Mouse (Mus musculus) forebrain, embryonic 13.5 days (tissue): Measurements from ENCODE around the gene Gm28230. TPM values are rescaled to one million over a fixed set of nuclear protein-coding genes. Genes with fewer than 3 reads are reported as not detected.
A peak's percentile ranks its signal among the peaks of the same experiment; 100 is the strongest.

Source experiments
- microRNA counts: library from miRNA; unstranded; fragments of <30 nt; microRNA quantifications from one replicate; lab custom pipeline; 2016
- microRNA-seq: library from miRNA; unstranded; fragments of <30 nt; microRNA quantifications from one replicate; pipeline ENCODE4, GENCODE M21; 2016
- polyA plus RNA-seq: library from polyadenylated mRNA; unstranded; fragments of >200 nt; fragmentation: Nextera tagmentation; extraction: Ambion mirVana; gene quantifications from 2 replicates; pipeline ENCODE4 v1.2.1, GENCODE M21; 2015

Gm28230 gene
- polyA plus RNA-seq, 1 experiment from 2014 or later = not detected

MicroRNA genes within 50 kb of the gene (microRNA counts, 519-probe panel; counts per million panel counts)
- 177 counts per million, percentile 53 among the panel's probes with 10 or more counts for microRNA mmu-miR-10b (lab: Ali Mortazavi, UCI)

Small RNA genes lying within 50 kb of the gene (microRNA-seq; reads per million reads assigned to microRNA genes)
- gene Gm44463 (not detected), gene Mir10b (97.7 reads per million, percentile 50 among the genes with 10 or more reads in this experiment)

Other genes starting within 250 kb of the Gm28230 start
- gene Lnpk, start 147.3 kb upstream of the Gm28230 start, polyA plus RNA-seq = 50.3 and 54.0 TPM in 2 replicates
- not detected in 2 replicates for gene Evx2, start 67.2 kb upstream of the Gm28230 start, polyA plus RNA-seq
- not detected in 2 replicates for gene Hoxd13, start 58.4 kb upstream of the Gm28230 start, polyA plus RNA-seq
- gene Hoxd12, start 51.7 kb upstream of the Gm28230 start, polyA plus RNA-seq = not detected in 2 replicates
- gene Hoxd11, start 47.2 kb upstream of the Gm28230 start, polyA plus RNA-seq = not detected in 2 replicates
- gene Hoxd10, start 34.8 kb upstream of the Gm28230 start, polyA plus RNA-seq = not detected in 2 replicates
- gene Hoxd9, start 29.0 kb upstream of the Gm28230 start, polyA plus RNA-seq = not detected in 2 replicates
- not detected in 2 replicates for gene Hoxd8, start 22.1 kb upstream of the Gm28230 start, polyA plus RNA-seq
- not detected in 2 replicates for gene Hoxd3, start 14.8 kb upstream of the Gm28230 start, polyA plus RNA-seq
- not detected in 2 replicates for gene Hoxd4, start 14.8 kb upstream of the Gm28230 start, polyA plus RNA-seq
- gene Hoxd1, start 36.3 kb downstream of the Gm28230 start, polyA plus RNA-seq = not detected in 2 replicates
- gene Mtx2, start 99.1 kb downstream of the Gm28230 start, polyA plus RNA-seq = 116 and 136 TPM in 2 replicates